Mouse (Mus musculus): ENCODE measurements around the gene Slc17a3. TPM values are rescaled to one million over a fixed set of nuclear protein-coding genes. Genes with fewer than 3 reads are reported as not detected.

Slc17a3 gene
- 0.27 and 0.41 TPM in 2 replicates for polyA plus RNA-seq (2015; fragmentation: Nextera tagmentation; extraction: Ambion mirVana)

DNA sequence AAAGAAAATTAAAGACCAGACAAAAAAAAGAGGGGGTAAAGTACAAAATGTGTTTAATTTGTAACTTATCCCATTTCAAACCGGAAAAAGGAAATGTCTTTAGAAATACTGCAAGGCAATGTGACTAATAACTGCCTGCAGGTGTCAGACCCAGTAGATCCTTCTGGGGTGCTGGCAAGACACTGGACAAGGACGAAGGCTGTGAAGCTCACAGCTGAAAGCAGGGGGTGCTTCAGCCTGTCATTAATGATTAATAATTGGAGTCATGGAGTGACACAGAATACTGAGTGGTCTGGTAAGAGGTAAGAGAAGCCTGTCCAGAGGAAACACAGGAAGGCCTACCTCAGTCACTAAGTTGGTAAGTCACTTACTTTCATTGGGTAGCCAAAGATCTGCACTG is at the start of gene Slc17a3:
Gene Slc17a3, plus strand, starts transcription at position 127 of the 400 bp plus-strand sequence.
- no peak within 1 kb of the TSS for H3K4me2 ChIP-seq (ENCODE audit: low read depth, low read length)
- H3K27me3 ChIP-seq (ENCODE audit: control insufficient read depth, insufficient read depth, low read length) = no peaks in the 10 kb centered on the region
- H3K9ac ChIP-seq (ENCODE audit: low read length) = no peak within 1 kb of the TSS
- H3K36me3 ChIP-seq (ENCODE audit: control insufficient read depth, insufficient read depth, low read length) = no peaks in the 10 kb centered on the region
- no peaks in the 10 kb centered on the region for H3K4me1 ChIP-seq (ENCODE audit: control insufficient read depth, insufficient read depth, low read length)
- no peak within 1 kb of the TSS for H3K27ac ChIP-seq (ENCODE audit: low read length)
- H3K9me3 ChIP-seq (replicated peaks; ENCODE audit: control insufficient read depth, low read length) = no peaks in the 10 kb centered on the region
- ATAC-seq (ENCODE audit: insufficient read depth, low FRiP score) = no peak
- WGBS = 65% methylated on average over 2 of the region's 2 CpGs
- H3K4me3 ChIP-seq (replicated peaks; ENCODE audit: low read length) = no peak within 1 kb of the TSS

DNA sequence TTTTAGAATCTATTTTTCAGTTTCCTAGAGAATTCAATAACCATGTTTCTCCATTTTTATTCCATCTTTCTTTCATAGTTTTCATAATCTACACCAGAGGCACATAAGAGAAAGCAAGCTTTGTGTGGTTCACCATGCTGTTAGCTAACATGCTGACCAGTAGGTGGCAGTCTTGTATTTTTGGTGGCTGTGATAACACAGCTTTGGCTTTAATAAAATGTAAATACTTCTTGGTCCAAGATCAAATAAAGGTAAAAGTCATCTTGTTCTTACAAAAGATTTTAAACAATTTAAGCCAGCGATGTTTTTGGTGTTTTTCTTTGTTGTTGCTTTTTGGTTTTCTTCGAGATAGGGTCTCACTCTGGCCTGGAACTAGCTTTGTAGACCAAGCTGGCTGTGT is 46.7 kb upstream of the Slc17a3 start:
- no peak for ATAC-seq (ENCODE audit: insufficient read depth, low FRiP score)
- no peaks in the 10 kb centered on the region for H3K27me3 ChIP-seq (ENCODE audit: control insufficient read depth, insufficient read depth, low read length)
- WGBS = 42% methylated on average over 2 of the region's 2 CpGs

GRCm38 (mm10) chr13:23799405-23799804 is 39.8 kb upstream of the Slc17a3 start:
- H3K9ac ChIP-seq (ENCODE audit: low read length) = no peak overlapping the region
- ATAC-seq (ENCODE audit: insufficient read depth, low FRiP score) = no peak
- 76% methylated on average over 5 of the region's 5 CpGs for WGBS

More for the DNA sequence above, 46.7 kb upstream of the Slc17a3 start:
- Histone ChIP-seq H3K4me1 (ENCODE audit: control insufficient read depth, insufficient read depth, low read length) (no peaks in the 10 kb centered on the region), H3K27ac (ENCODE audit: low read length) (no peak overlapping the region), H3K9ac (ENCODE audit: low read length) (no peak overlapping the region), H3K36me3 (ENCODE audit: control insufficient read depth, insufficient read depth, low read length) (no peaks in the 10 kb centered on the region), H3K9me3 (replicated peaks; ENCODE audit: control insufficient read depth, low read length) (no peaks in the 10 kb centered on the region), H3K4me3 (replicated peaks; ENCODE audit: low read length) (no peak overlapping the region), H3K4me2 (ENCODE audit: low read depth, low read length) (no peak overlapping the region)

DNA sequence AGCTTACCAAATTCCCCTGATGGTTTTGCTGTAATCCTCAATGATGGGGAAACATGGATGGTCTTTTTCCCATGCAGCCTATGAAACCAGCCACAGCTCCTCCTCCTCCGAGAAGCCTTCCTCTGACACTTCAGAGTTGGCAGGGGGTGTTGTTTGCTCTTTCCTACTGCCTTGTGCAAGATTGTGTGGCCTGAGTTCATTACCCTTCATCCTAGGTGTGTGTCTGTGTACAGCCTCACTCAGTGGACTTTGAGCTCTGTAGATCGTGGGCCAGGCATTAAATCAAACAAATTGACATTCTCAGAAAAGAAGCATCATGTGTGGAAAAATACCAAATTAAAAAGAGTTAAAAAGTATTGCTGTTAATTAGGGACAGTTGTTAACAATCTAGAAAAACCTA is 34.7 kb upstream of the Slc17a3 start:
- WGBS = 50% methylated on average over 2 of the region's 2 CpGs
- Histone ChIP-seq H3K4me2 (ENCODE audit: low read depth, low read length) (no peak overlapping the region), H3K9me3 (replicated peaks; ENCODE audit: control insufficient read depth, low read length) (no peaks in the 10 kb centered on the region), H3K27ac (ENCODE audit: low read length) (no peak overlapping the region), H3K27me3 (ENCODE audit: control insufficient read depth, insufficient read depth, low read length) (no peaks in the 10 kb centered on the region), H3K4me1 (ENCODE audit: control insufficient read depth, insufficient read depth, low read length) (no peaks in the 10 kb centered on the region), H3K9ac (ENCODE audit: low read length) (no peak overlapping the region), H3K4me3 (replicated peaks; ENCODE audit: low read length) (no peak overlapping the region), H3K36me3 (ENCODE audit: control insufficient read depth, insufficient read depth, low read length) (no peaks in the 10 kb centered on the region)
- no peak for ATAC-seq (ENCODE audit: insufficient read depth, low FRiP score)

More at GRCm38 (mm10) chr13:23799405-23799804, 39.8 kb upstream of the Slc17a3 start:
- no peak overlapping the region for H3K27ac ChIP-seq (ENCODE audit: low read length)
- H3K36me3 ChIP-seq (ENCODE audit: control insufficient read depth, insufficient read depth, low read length) = no peaks in the 10 kb centered on the region
- no peaks in the 10 kb centered on the region for H3K4me1 ChIP-seq (ENCODE audit: control insufficient read depth, insufficient read depth, low read length)
- no peak overlapping the region for H3K4me3 ChIP-seq (replicated peaks; ENCODE audit: low read length)
- H3K4me2 ChIP-seq (ENCODE audit: low read depth, low read length) = no peak overlapping the region
- no peaks in the 10 kb centered on the region for H3K9me3 ChIP-seq (replicated peaks; ENCODE audit: control insufficient read depth, low read length)
- no peaks in the 10 kb centered on the region for H3K27me3 ChIP-seq (ENCODE audit: control insufficient read depth, insufficient read depth, low read length)

DNA sequence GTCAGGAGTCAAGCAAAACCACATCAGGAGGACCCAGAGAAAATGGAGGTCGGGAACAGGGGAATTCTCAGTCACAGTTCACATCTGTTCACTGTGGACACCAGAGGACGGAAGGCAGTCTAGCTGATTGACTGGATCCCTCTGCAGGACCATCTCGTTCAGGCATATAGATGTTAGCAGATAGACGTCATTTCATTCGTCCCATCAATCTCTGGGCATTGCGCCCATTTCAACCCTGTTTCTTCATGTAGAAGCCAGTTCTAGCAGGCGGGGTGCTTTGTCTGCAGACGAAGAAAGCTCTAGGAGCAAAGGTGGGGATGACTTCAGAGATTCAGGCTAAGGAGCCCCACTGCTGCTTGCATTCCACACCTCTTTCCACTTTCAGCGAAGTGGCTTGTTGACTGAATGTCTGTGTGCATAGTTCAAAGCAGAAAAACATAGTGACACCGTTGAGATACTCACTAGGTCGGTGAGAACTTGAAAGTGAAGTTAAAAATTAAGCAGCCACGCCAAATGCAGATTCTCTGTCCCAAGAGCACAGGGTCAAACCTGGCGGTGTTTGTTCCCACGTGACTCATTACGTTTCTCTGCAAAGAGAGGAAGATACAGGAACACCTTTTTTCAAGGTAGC is 32.7 kb upstream of the Slc17a3 start, which contains the start of gene Slc17a2:
Gene Slc17a2, plus strand, starts transcription at position 572 of the 631 bp plus-strand sequence.
- no peak within 1 kb of the TSS for H3K4me3 ChIP-seq (replicated peaks; ENCODE audit: low read length)

DNA sequence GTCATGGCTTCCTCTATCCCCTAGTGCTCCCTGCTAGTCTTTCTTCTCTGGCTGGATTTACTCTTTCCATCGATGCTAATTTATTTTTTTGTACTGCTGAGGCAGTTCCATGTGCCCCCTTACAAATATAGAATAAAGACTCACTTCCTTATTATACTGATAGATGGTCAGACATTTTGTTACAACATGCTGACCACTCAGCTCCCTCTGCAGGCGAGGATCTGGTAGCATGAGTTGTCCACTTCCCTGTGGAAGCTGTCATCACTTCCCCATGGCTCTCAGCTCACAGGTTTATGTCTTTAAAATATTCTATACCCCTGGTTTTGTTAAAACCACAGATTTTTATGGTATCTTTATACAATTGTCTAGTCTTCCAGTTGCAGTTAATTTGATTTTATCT is 23.1 kb upstream of the Slc17a3 start:
- Histone ChIP-seq H3K9ac (ENCODE audit: low read length) (no peak overlapping the region), H3K4me1 (ENCODE audit: control insufficient read depth, insufficient read depth, low read length) (no peaks in the 10 kb centered on the region), H3K27me3 (ENCODE audit: control insufficient read depth, insufficient read depth, low read length) (no peaks in the 10 kb centered on the region), H3K4me3 (replicated peaks; ENCODE audit: low read length) (no peak overlapping the region), H3K36me3 (ENCODE audit: control insufficient read depth, insufficient read depth, low read length) (no peaks in the 10 kb centered on the region), H3K9me3 (replicated peaks; ENCODE audit: control insufficient read depth, low read length) (no peaks in the 10 kb centered on the region), H3K27ac (ENCODE audit: low read length) (no peak overlapping the region), H3K4me2 (ENCODE audit: low read depth, low read length) (no peak overlapping the region)
- no peak for ATAC-seq (ENCODE audit: insufficient read depth, low FRiP score)
- 72% methylated on average over 2 of the region's 2 CpGs for WGBS

More for the DNA sequence above, 32.7 kb upstream of the Slc17a3 start, which contains the start of gene Slc17a2:
- Histone ChIP-seq H3K9ac (ENCODE audit: low read length) (no peak within 1 kb of the TSS), H3K27ac (ENCODE audit: low read length) (no peak within 1 kb of the TSS), H3K36me3 (ENCODE audit: control insufficient read depth, insufficient read depth, low read length) (no peaks in the 10 kb centered on the region), H3K4me1 (ENCODE audit: control insufficient read depth, insufficient read depth, low read length) (no peaks in the 10 kb centered on the region), H3K27me3 (ENCODE audit: control insufficient read depth, insufficient read depth, low read length) (no peaks in the 10 kb centered on the region), H3K4me2 (ENCODE audit: low read depth, low read length) (no peak within 1 kb of the TSS), H3K9me3 (replicated peaks; ENCODE audit: control insufficient read depth, low read length) (no peaks in the 10 kb centered on the region)
- no peak for ATAC-seq (ENCODE audit: insufficient read depth, low FRiP score)
- WGBS = 67% methylated on average over 15 of the region's 15 CpGs

GRCm38 (mm10) chr13:23820179-23820940 is 18.9 kb upstream of the Slc17a3 start:
- no peak overlapping the region for H3K27ac ChIP-seq (ENCODE audit: low read length)
- H3K36me3 ChIP-seq (ENCODE audit: control insufficient read depth, insufficient read depth, low read length) = no peaks in the 10 kb centered on the region
- no peaks in the 10 kb centered on the region for H3K4me1 ChIP-seq (ENCODE audit: control insufficient read depth, insufficient read depth, low read length)
- WGBS = 59% methylated on average over 4 of the region's 4 CpGs
- H3K9me3 ChIP-seq (replicated peaks; ENCODE audit: control insufficient read depth, low read length) = no peaks in the 10 kb centered on the region
- no peaks in the 10 kb centered on the region for H3K27me3 ChIP-seq (ENCODE audit: control insufficient read depth, insufficient read depth, low read length)
- H3K9ac ChIP-seq (ENCODE audit: low read length) = no peak overlapping the region
- H3K4me2 ChIP-seq (ENCODE audit: low read depth, low read length) = no peak overlapping the region
- no peak overlapping the region for H3K4me3 ChIP-seq (replicated peaks; ENCODE audit: low read length)
- no peak for ATAC-seq (ENCODE audit: insufficient read depth, low FRiP score)

- WGBS = 71% methylated on average over 3 of the region's 3 CpGs
- Histone ChIP-seq H3K9ac (ENCODE audit: low read length) (no peak overlapping the region), H3K4me2 (ENCODE audit: low read depth, low read length) (no peak overlapping the region), H3K4me3 (replicated peaks; ENCODE audit: low read length) (no peak overlapping the region), H3K27me3 (ENCODE audit: control insufficient read depth, insufficient read depth, low read length) (no peaks in the 10 kb centered on the region), H3K9me3 (replicated peaks; ENCODE audit: control insufficient read depth, low read length) (no peaks in the 10 kb centered on the region), H3K36me3 (ENCODE audit: control insufficient read depth, insufficient read depth, low read length) (no peaks in the 10 kb centered on the region), H3K4me1 (ENCODE audit: control insufficient read depth, insufficient read depth, low read length) (no peaks in the 10 kb centered on the region), H3K27ac (ENCODE audit: low read length) (no peak overlapping the region)
- no peak for ATAC-seq (ENCODE audit: insufficient read depth, low FRiP score)
Observed at GRCm38 (mm10) chr13:23822213-23822612, 17.0 kb upstream of the Slc17a3 start.

DNA sequence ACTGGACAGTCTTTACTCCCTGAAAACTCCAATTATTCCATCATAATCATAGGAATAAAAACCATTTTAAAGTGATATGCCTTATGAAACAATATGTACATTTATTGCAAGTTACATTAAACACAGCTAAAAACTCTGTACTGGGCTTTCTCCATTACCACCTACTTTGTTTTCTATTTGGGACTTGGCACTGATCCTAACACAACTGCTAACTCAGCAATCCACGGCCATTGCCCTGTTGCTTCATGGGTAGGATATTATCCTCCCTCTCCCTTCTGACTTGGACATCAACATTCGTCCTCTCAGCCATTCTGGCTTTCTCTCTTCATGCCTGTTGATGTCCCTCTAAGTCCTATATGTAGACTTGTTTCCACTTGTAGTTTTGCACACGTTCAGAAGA is 12.6 kb upstream of the Slc17a3 start:
- Histone ChIP-seq H3K4me3 (replicated peaks; ENCODE audit: low read length) (no peak overlapping the region), H3K4me1 (ENCODE audit: control insufficient read depth, insufficient read depth, low read length) (no peaks in the 10 kb centered on the region), H3K36me3 (ENCODE audit: control insufficient read depth, insufficient read depth, low read length) (no peaks in the 10 kb centered on the region), H3K4me2 (ENCODE audit: low read depth, low read length) (no peak overlapping the region), H3K27me3 (ENCODE audit: control insufficient read depth, insufficient read depth, low read length) (no peaks in the 10 kb centered on the region), H3K9ac (ENCODE audit: low read length) (no peak overlapping the region), H3K27ac (ENCODE audit: low read length) (no peak overlapping the region), H3K9me3 (replicated peaks; ENCODE audit: control insufficient read depth, low read length) (no peaks in the 10 kb centered on the region)
- ATAC-seq (ENCODE audit: insufficient read depth, low FRiP score) = no peak
- 56% methylated on average over 3 of the region's 3 CpGs for WGBS
